Mouse (Mus musculus) forebrain, embryonic 11.5 days (tissue): ENCODE results near the gene Dnmbp. TPM values are rescaled to one million over a fixed set of nuclear protein-coding genes. Genes with fewer than 3 reads are reported as not detected.
A peak's percentile ranks its signal among the peaks of the same experiment; 100 is the strongest.

Experiments used
- ATAC-seq: fragments of 200-750 bp; cut with Nextera tagmentation; replicated peaks from 2 replicates; pipeline ENCODE4 v1.8.0; 2017; ENCODE audit warnings: moderate TSS enrichment; ENCODE audit not compliant: low FRiP score
- DNase-seq: peaks from one replicate; pipeline ENCODE4 v3.0.0-alpha.2; 2017; ENCODE audit warnings: low spot score
- H3K27ac ChIP-seq: fragments of 300-500 bp; sonication (generic); 2 replicates; pipeline ENCODE4 v1.5.1; 2014; ENCODE audit warnings: low read depth, low read length
- H3K27me3 ChIP-seq: fragments of 300-500 bp; sonication (generic); 2 replicates; pipeline ENCODE4 v1.6.1; 2014; ENCODE audit warnings: mild to moderate bottlenecking, low read length, mixed read lengths; ENCODE audit not compliant: control insufficient read depth, insufficient read depth
- H3K36me3 ChIP-seq: fragments of 300-500 bp; sonication (generic); 2 replicates; pipeline ENCODE4 v1.6.1; 2014; ENCODE audit warnings: mild to moderate bottlenecking, low read length, moderate library complexity, mixed read lengths; ENCODE audit not compliant: control insufficient read depth, insufficient read depth
- H3K4me1 ChIP-seq: fragments of 300-500 bp; sonication (generic); replicated peaks from 2 replicates; pipeline ENCODE4 v1.6.1; 2014; ENCODE audit warnings: low read length, mixed read lengths; ENCODE audit not compliant: control insufficient read depth, insufficient read depth
- H3K4me2 ChIP-seq: fragments of 300-500 bp; sonication (generic); 2 replicates; pipeline ENCODE4 v1.6.1; 2014; ENCODE audit warnings: low read depth, mild to moderate bottlenecking, low read length, moderate library complexity, mixed read lengths; ENCODE audit not compliant: severe bottlenecking
- H3K4me3 ChIP-seq: fragments of 300-500 bp; sonication (generic); 2 replicates; pipeline ENCODE4 v1.5.1; 2014; ENCODE audit warnings: low read depth, low read length
- H3K9ac ChIP-seq: fragments of 300-500 bp; sonication (generic); 2 replicates; pipeline ENCODE4 v1.6.1; 2014; ENCODE audit warnings: low read length
- H3K9me3 ChIP-seq: fragments of 300-500 bp; sonication (generic); 2 replicates; pipeline ENCODE4 v1.6.1; 2016; ENCODE audit warnings: low read length, mixed read lengths; ENCODE audit not compliant: control insufficient read depth
- WGBS: fragments of 180-500 bp; shearing (Covaris S2); extraction: QIAGEN DNeasy Blood & Tissue Kit; methylation state at CpG from one replicate; pipeline ENCODE4 v1.1.7; 2014; 5-methylcytosine and 5-hydroxymethylcytosine counted together
- polyA plus RNA-seq: library from polyadenylated mRNA; unstranded; fragments of >200 nt; fragmentation: Nextera tagmentation; extraction: Ambion mirVana; gene quantifications from 2 replicates; pipeline ENCODE4 v1.2.1, GENCODE M21; 2014

Gene Dnmbp
- polyA plus RNA-seq, 1 experiment from 2014 or later: 17.8 TPM

DNA sequence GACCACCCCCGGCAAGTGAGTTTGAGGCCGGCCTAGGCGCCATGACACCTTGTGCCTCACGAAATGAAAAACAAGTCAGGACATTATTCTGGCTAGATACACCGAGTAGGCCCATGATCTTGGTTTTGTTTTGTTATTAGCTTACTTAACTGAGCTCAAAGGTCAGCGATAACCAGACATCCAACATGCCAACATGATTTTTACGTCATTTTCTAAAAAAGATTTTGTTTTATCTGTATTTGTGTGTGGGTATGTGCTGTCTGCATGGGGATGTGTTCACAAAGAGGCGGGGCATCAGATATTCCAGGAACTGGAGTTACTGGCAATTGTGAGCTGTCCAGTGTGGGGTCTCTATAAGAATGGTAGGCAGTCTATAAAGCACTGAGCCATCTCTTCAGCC, 32.1 kb upstream of the Dnmbp start:
- Histone ChIP-seq H3K9me3 (no peaks in the 10 kb centered on the region), H3K27me3 (no peaks in the 10 kb centered on the region), H3K4me3 (no peak overlapping the region), H3K4me1 (0 out of 2 replicates have a peak, but pooled peaks cover 3% of the 10 kb centered on the region), H3K4me2 (no peak overlapping the region), H3K36me3 (no peaks in the 10 kb centered on the region), H3K27ac (no peak overlapping the region), H3K9ac (no peak overlapping the region)
- WGBS: 94% methylated on average over 8 of the region's 8 CpGs
- no peak for DNase-seq
- no peak for ATAC-seq

- no peak overlapping the region for H3K4me2 ChIP-seq
- H3K4me1 ChIP-seq: 0 out of 2 replicates have a peak, but pooled peaks cover 3% of the 10 kb centered on the region
- no peak overlapping the region for H3K4me3 ChIP-seq
- no peak overlapping the region for H3K27ac ChIP-seq
- H3K36me3 ChIP-seq: no peaks in the 10 kb centered on the region
- ATAC-seq (no peak), DNase-seq (no peak)
- H3K9me3 ChIP-seq: no peaks in the 10 kb centered on the region
- H3K9ac ChIP-seq: no peak overlapping the region
- H3K27me3 ChIP-seq: no peaks in the 10 kb centered on the region
- WGBS: 47% methylated on average over 10 of the region's 11 CpGs
Observed at GRCm38 (mm10) chr19:43968436-43969026, 28.5 kb upstream of the Dnmbp start.

DNA sequence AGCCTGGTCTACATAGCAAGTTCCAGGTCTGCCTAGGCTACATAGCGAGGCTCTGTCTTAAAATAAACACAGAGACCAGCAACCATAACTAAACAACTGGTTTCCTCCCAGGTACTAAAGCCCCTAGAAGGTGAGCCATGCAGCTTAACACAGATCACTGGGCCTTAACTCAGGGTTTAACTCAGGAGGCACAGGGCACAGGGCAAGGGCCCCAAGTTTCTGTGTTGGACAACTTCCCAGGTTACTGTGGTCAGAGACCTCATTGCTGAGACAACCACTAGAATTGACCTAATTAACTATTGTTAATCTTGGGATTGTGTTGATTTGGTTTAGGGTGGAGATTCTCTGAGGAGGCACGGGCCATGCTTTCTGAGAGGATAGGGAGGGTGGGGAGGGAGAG, 26.5 kb upstream of the Dnmbp start:
- 79% methylated on average over 2 of the region's 2 CpGs for WGBS
- ATAC-seq: no peak
- no peak for DNase-seq

DNA sequence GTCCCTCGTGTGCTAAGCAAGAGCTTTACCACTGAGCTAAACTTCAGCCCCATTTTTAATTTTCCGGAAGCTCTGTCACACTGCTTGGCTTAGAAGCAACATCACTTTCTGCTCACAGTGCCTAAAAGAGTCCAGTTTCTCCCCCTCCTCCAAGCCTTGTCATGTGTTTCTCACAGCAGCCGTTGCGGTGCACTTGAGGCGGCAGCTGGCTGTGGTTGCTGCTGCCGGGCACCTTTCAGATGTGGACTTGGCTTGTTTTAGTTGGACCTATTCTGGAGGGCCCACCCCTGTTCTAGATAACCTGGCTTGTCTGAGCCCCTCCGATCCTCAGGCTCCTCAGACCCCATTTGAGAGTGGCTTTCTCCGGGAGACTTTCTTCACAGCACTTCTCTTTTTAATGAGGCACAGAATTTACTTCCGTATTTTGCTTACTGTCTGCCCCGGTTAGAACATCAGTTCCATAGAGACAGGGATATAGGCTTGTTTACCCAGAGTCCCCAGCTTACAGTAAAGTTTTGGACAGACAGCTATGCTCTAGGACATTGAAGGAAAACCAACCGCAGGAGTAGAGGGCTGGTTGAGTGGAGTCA, 25.6 kb upstream of the Dnmbp start:
- H3K4me2 ChIP-seq: no peak overlapping the region
- H3K9me3 ChIP-seq: no peaks in the 10 kb centered on the region; the same call in 1 of the 2 replicates
- H3K4me1 ChIP-seq: 0 out of 2 replicates have a peak, but pooled peaks cover 3% of the 10 kb centered on the region
- DNase-seq: no peak
- 88% methylated on average over 11 of the region's 11 CpGs for WGBS
- ATAC-seq: no peak
- H3K27ac ChIP-seq: no peak overlapping the region
- no peak overlapping the region for H3K9ac ChIP-seq
- H3K4me3 ChIP-seq: no peak overlapping the region
- H3K36me3 ChIP-seq: no peaks in the 10 kb centered on the region
- no peaks in the 10 kb centered on the region for H3K27me3 ChIP-seq

More for the DNA sequence above, 26.5 kb upstream of the Dnmbp start:
- no peak overlapping the region for H3K9ac ChIP-seq
- no peaks in the 10 kb centered on the region for H3K36me3 ChIP-seq
- no peaks in the 10 kb centered on the region for H3K9me3 ChIP-seq
- no peak overlapping the region for H3K27ac ChIP-seq
- H3K4me1 ChIP-seq: 0 out of 2 replicates have a peak, but pooled peaks cover 3% of the 10 kb centered on the region
- H3K4me3 ChIP-seq: no peak overlapping the region
- H3K27me3 ChIP-seq: no peaks in the 10 kb centered on the region
- H3K4me2 ChIP-seq: no peak overlapping the region

DNA sequence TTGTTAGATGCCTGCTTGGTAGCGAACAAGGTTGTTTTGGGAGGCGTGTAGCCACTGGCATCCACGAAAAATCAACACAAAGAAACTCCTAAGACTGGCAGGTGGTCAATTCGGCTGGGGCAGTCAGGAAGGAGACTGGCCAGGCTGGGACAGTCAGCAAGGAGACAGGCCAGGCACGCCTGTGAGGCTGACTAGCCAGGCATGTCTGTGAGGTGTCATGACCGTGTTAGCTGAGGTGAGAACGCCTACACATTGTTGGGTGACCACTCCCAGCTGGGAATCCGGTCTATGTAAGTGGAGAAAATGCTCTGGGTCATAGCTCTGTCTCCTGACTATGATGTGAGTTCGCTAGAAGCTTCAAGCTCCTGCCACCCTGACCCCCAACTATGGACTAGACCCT, 22.8 kb upstream of the Dnmbp start:
- Histone ChIP-seq H3K9ac (no peak overlapping the region), H3K9me3 (no peaks in the 10 kb centered on the region; the same call in 1 of the 2 replicates), H3K36me3 (no peaks in the 10 kb centered on the region), H3K27ac (no peak overlapping the region), H3K4me1 (no peaks in the 10 kb centered on the region), H3K27me3 (no peaks in the 10 kb centered on the region), H3K4me3 (no peak overlapping the region), H3K4me2 (no peak overlapping the region)
- no peak for ATAC-seq
- no peak for DNase-seq
- WGBS: 73% methylated on average over 9 of the region's 9 CpGs

DNA sequence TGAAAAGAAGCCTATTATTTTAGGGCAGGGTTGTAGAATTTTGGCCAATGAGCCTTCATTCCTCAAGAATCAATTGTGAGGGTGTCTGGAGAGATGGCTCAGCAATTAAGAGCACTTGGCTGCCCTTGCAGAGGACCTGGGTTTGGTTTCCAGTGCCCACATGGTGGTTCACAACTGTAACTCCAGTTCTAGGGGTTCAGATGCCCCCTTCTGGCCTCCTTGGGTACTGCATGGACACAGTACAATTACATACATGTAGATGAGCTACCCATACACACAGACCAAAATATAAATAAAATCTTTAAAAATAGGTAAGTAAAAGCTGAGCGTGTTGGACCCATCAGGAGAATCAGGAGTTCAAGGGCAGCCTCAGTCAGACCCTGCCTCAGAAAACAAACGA, 21.2 kb upstream of the Dnmbp start:
- H3K4me1 ChIP-seq: no peaks in the 10 kb centered on the region
- WGBS: 84% methylated on average over 2 of the region's 2 CpGs
- no peak overlapping the region for H3K27ac ChIP-seq
- H3K36me3 ChIP-seq: no peaks in the 10 kb centered on the region
- ATAC-seq: no peak
- H3K9me3 ChIP-seq: no peaks in the 10 kb centered on the region; the same call in 1 of the 2 replicates
- no peak overlapping the region for H3K9ac ChIP-seq
- no peak overlapping the region for H3K4me2 ChIP-seq
- H3K27me3 ChIP-seq: no peaks in the 10 kb centered on the region
- DNase-seq: peak; percentile 64
- H3K4me3 ChIP-seq: no peak overlapping the region

DNA sequence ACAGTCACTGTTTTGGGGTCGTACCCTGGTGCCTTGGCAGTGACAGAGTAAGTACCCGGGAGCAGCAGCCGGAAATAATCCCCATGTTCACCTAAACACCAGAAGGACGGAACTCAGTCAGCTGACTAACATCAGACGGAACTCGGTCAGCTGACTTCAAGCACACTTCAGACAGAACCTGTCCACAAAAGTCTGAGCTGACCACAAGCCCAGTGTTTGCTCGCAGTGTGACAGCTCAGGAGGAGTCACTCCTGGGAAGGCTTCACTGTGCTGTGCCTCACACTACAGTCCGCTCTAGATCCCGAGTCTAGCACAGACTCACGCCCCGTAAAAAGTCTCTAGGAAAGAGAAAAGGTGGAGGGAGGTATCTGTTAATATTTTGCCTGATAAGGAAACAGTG, 20.0 kb upstream of the Dnmbp start:
- Histone ChIP-seq H3K36me3 (no peaks in the 10 kb centered on the region), H3K4me1 (no peaks in the 10 kb centered on the region), H3K4me3 (no peak overlapping the region), H3K27ac (no peak overlapping the region), H3K4me2 (no peak overlapping the region), H3K27me3 (no peaks in the 10 kb centered on the region), H3K9ac (no peak overlapping the region), H3K9me3 (no peaks in the 10 kb centered on the region; the same call in 1 of the 2 replicates)
- DNase-seq (no peak), ATAC-seq (no peak)
- 92% methylated on average over 11 of the region's 11 CpGs for WGBS

- H3K9ac ChIP-seq: no peak overlapping the region
- ATAC-seq (no peak), DNase-seq (peak; percentile 89)
- H3K27me3 ChIP-seq: no peaks in the 10 kb centered on the region
- 36% methylated on average over 2 of the region's 2 CpGs for WGBS
- H3K4me3 ChIP-seq: no peak overlapping the region
- no peaks in the 10 kb centered on the region; the same call in 1 of the 2 replicates for H3K9me3 ChIP-seq
- H3K4me1 ChIP-seq: no peaks in the 10 kb centered on the region
- no peak overlapping the region for H3K4me2 ChIP-seq
- no peaks in the 10 kb centered on the region for H3K36me3 ChIP-seq
- H3K27ac ChIP-seq: no peak overlapping the region
Observed at GRCm38 (mm10) chr19:43959162-43959561, 19.2 kb upstream of the Dnmbp start.

- H3K4me2 ChIP-seq: no peak overlapping the region
- H3K36me3 ChIP-seq: no peaks in the 10 kb centered on the region
- no peak for DNase-seq
- H3K4me1 ChIP-seq: no peaks in the 10 kb centered on the region
- WGBS: 81% methylated on average over 4 of the region's 4 CpGs
- H3K9ac ChIP-seq: no peak overlapping the region
- no peaks in the 10 kb centered on the region for H3K27me3 ChIP-seq
- no peak for ATAC-seq
- no peak overlapping the region for H3K27ac ChIP-seq
- H3K4me3 ChIP-seq: no peak overlapping the region
- no peaks in the 10 kb centered on the region; the same call in 1 of the 2 replicates for H3K9me3 ChIP-seq
Observed at GRCm38 (mm10) chr19:43957881-43958280, 17.9 kb upstream of the Dnmbp start.
